ENCODE assay signal across 8 mouse cellular contexts in genomic region chr14:115047316-115047715, GRCm38 (mm10).
"Had no signal": no experiment of that assay in that cellular context is flagged by ENCODE, and none has a peak within 500 bp of the region (broad histone marks: within the 10 kb centered on the region; RNA-seq: fewer than 3 reads in every experiment).

No protein-coding gene starts in this region.

- DNase-seq: kidney, adult 2 months; kidney, postnatal 36 days; layer of hippocampus, postnatal 36 days; liver, embryonic 13.5 days; lung, adult 2 months; midbrain, embryonic 14.5 days; thymus, adult 18-20 months; thymus, postnatal 36 days had no signal
